Mouse (Mus musculus): ENCODE data around the gene Trpm2.
"Not testable (repeated sequence)": the region's sequence is repeated elsewhere in the genome, so short reads cannot be mapped to it uniquely, and the experiment has no call there.

The Trpm2 gene

GRCm38 (mm10) chr10:77970481-77970880 lies at the start of gene Trpm2:
Gene Trpm2, minus strand, starts transcription at chr10:77970563.
- DNase-seq (ENCODE audit: low read depth, low spot score) = peak; percentile 45

GRCm38 (mm10) chr10:78019984-78020383 lies 49.6 kb upstream of the Trpm2 start:
- not testable (repeated sequence) for DNase-seq (ENCODE audit: low read depth, low spot score)

GRCm38 (mm10) chr10:78019291-78019690 lies 48.9 kb upstream of the Trpm2 start:
- DNase-seq (ENCODE audit: low read depth, low spot score) = no peak

GRCm38 (mm10) chr10:78018797-78019203 lies 48.4 kb upstream of the Trpm2 start:
- DNase-seq (ENCODE audit: low read depth, low spot score) = peak; percentile 87

DNA sequence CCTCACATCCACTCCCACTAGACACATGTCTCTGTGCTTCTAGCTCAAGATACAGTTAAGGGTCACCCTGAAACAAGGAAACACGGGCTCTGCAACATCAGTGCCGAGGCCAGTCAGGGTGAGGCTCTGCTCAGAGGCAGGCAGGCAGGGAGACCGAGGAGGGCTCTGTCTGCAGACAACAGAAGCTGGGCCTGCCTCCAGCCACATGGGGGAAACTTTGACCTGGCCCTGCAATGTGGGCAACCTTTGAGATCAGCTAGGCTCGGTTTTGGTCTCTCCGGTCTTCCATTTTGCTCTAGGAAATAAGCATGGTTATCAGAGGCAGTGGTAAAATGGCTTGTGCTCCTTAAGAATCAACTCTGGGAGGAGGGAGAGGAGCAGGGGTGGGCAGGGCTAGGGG lies 46.0 kb upstream of the Trpm2 start:
- no peak for DNase-seq (ENCODE audit: low read depth, low spot score)

DNA sequence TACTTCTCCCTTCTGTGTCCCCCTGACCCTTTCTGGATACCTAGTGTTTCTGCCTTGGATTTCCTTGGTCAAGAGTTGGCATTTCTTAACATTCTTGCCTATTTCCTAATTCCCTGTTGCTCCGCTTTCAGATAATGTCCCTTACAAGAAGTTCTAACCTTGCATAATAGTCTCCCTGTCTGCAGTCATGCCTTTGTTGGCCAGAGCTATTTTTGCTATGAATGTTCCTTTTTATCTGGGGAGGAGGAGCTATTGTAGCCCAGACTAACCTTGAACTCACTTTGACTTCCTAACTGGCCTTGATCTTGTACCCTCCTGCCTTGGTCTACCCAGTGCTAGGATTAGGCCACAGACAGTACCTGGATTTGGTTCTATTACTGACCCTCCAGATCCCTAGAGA lies 45.1 kb upstream of the Trpm2 start:
- DNase-seq (ENCODE audit: low read depth, low spot score) = no peak

- DNase-seq (ENCODE audit: low read depth, low spot score) = no peak
Observed at GRCm38 (mm10) chr10:78012661-78013495, 42.5 kb upstream of the Trpm2 start.

GRCm38 (mm10) chr10:78011116-78011515 lies 40.8 kb upstream of the Trpm2 start:
- not testable (repeated sequence) for DNase-seq (ENCODE audit: low read depth, low spot score)

DNA sequence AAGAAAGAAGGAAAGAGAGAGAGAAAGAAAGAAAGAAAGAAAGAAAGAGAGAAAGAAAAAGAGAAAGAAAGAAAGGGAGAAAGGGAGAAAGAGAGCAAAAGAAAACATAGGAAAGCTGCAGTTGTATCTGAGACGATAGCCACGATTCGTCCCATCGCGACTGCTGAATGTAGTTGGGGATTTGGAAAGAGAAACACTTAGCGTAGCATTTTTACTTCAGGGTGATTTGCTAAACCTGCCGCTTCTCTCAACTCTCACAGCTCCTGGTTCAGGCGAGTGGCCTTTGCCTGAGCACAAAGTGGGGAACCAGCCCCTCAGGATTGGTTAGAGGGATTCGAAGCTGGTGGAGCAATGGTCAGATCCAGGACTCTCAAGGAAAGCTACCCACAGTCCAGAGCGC lies 40.0 kb upstream of the Trpm2 start:
- no peak for DNase-seq (ENCODE audit: low read depth, low spot score)

- no peak for DNase-seq (ENCODE audit: low read depth, low spot score)
Observed at GRCm38 (mm10) chr10:78009945-78010293, 39.6 kb upstream of the Trpm2 start, which contains the start of gene Pfkl. Gene Pfkl, minus strand, starts transcription at chr10:78010083.

GRCm38 (mm10) chr10:78009184-78009944 lies 39.0 kb upstream of the Trpm2 start:
- peak; percentile 97 for DNase-seq (ENCODE audit: low read depth, low spot score)

- DNase-seq (ENCODE audit: low read depth, low spot score) = no peak
Observed at GRCm38 (mm10) chr10:78008169-78008568, 37.8 kb upstream of the Trpm2 start.

- DNase-seq (ENCODE audit: low read depth, low spot score) = no peak
Observed at GRCm38 (mm10) chr10:78007203-78007602, 36.8 kb upstream of the Trpm2 start.

DNA sequence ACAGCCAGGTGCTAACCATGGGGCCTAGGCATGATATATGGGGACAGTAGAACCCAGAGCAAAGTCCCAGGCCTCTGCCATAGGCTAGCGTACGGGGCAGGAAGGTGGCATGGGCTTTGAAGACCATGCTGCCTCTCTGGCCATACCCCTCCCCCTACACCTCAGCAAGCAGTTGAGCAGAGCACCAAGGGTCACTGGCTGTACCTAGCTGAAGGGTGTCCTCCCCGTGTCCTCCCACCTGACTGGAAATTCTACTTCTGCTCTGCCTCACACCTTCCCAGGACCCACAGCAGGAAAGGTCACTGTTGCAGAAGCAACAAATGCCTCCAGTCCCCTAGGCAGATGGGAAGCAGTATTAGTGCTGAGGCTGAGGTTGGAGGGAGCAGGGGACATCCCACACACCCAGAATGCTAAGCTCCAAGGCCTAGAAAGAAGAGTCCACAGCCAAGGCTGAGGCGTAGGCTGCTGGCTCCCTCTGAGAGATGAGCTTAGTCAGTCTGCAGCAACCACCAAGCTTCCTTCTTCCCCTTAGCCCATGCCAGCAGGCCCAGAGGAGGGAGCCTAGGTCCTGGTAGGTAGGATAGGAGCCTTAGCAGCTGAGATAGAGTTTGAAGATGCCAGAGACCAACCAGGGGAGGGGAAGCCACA lies 35.6 kb upstream of the Trpm2 start:
- peak; percentile 75 for DNase-seq (ENCODE audit: low read depth, low spot score)

GRCm38 (mm10) chr10:78004479-78005100 lies 34.2 kb upstream of the Trpm2 start:
- peak; percentile 83 for DNase-seq (ENCODE audit: low read depth, low spot score)

DNA sequence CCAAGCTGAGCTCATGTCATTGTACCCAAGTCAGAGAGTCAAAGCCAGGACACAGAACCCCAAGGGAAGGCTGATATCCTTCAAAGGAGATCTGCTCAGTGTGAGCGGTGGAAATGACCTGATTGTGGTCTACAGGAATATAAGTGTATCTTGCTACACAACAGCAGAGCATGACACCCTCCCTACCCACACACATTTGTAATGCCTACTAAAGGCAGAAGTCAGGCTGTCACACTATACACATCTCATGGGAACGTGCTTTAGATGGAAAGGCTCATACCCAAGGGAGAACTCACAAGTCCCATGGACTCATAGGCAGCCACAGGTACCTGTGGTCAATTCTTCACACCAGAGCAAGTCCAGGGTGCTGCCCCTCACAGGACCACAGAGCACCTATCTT lies 32.0 kb upstream of the Trpm2 start:
- peak; percentile 29 for DNase-seq (ENCODE audit: low read depth, low spot score)

GRCm38 (mm10) chr10:78001796-78002195 lies 31.4 kb upstream of the Trpm2 start:
- peak; percentile 95 for DNase-seq (ENCODE audit: low read depth, low spot score)

- DNase-seq (ENCODE audit: low read depth, low spot score) = no peak
Observed at GRCm38 (mm10) chr10:78000200-78000599, 29.8 kb upstream of the Trpm2 start.

GRCm38 (mm10) chr10:77995639-77996038 lies 25.3 kb upstream of the Trpm2 start:
- DNase-seq (ENCODE audit: low read depth, low spot score) = no peak

DNA sequence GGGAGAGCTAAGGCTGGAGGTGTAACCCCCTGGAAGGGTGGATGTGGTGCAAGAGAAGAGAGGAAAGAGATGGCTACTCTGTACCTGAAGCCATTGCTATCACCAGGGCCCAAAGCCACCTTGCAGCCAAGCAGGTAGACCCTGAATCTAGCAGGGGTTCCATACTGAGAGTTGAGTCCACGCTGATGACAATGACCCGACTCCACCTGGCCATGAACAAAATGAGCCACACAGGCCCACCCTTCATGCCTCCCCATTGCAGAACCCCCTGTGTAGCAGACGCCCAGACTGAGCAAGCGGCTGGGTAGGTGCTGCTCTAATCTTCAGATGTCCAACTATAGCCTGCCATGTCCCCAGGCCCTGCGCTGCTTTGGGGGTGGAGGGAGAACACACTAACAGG lies 15.4 kb upstream of the Trpm2 start:
- DNase-seq (ENCODE audit: low read depth, low spot score) = no peak

DNA sequence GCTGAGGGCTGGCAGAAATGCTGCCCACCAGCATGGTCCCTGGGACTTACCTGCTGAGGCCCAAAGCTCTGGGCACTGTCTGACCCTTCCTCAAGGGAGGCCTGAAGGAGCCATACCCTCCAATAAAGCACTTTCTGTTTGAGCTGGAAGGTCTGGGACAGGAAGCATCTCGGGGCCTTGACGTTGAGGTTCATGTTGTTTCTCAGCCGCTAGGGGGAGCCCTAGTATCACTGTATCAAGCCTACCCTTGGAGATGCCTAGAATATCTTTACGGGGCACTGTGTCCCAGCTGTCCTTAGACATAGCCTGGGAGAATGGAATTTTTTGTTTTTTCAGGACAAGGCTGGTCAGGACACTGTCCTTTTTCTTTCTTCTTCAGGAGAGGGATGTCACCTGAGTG lies 14.3 kb upstream of the Trpm2 start:
- peak; percentile 92 for DNase-seq (ENCODE audit: low read depth, low spot score)
